ENCODE assay signal across 8 mouse cellular contexts in the genomic region with DNA sequence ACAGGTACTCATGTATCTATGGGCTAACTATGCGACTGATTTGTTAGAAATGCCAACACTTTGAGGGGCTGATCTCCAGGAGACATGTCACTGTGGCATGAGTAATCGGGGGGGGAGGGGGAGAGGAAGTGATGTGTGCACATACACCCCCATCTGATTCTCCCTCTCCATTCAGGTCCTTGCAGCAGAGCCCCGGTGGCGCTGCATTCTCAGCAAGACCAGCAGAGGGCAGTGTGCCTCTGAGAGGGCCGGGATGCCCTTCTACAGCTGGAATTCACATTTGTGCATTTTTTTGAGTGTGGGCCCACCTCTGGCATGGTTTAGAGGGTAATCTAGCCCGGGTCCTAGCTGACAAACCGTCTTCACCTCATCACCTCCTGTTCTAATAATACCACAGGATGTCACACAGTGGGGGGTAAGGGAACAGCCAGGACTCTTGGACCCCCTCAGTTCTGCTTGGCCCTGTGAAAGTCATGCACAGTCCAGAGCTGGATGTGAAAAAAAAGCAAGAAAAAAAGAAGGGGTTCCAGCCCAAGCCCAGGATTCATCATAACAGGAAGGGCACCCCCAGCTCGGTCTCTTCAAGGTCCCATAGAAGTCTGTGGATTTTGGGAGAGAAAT.
DNase-seq lines count a peak whose midpoint lies in the region; ATAC-seq and TF ChIP-seq lines count a peak whose summit lies in the region.

No protein-coding gene starts in this region.

- DNase-seq in NIH3T3 (ENCODE audit: low read depth), result peak; percentile 66
- peak; percentile 3 for DNase-seq in c-Kit-positive CD71-positive TER-119-positive erythroid progenitor cells, embryonic 14.5 days (ENCODE audit: low spot score)
- peak; percentile 79 for DNase-seq in forebrain, postnatal 0 days
- DNase-seq in hindbrain, embryonic 11.5 days (ENCODE audit: low spot score), result peak; percentile 88
- peak; percentile 77 to 80 for DNase-seq in layer of hippocampus, postnatal 14 days (ENCODE audit: low spot score in 2 of 2)
- DNase-seq in lung, postnatal 25 days (ENCODE audit: low spot score), result peak; percentile 48
- peak; percentile 70 for DNase-seq in right cerebral cortex, postnatal 25 days

- H3K9ac ChIP-seq in forebrain, postnatal 0 days, result no peak overlapping the region
- H3K9ac ChIP-seq in hindbrain, embryonic 11.5 days (ENCODE audit: low read depth, low read length), result no peak overlapping the region

- no peaks in the 10 kb centered on the region for H3K27me3 ChIP-seq in forebrain, postnatal 0 days (ENCODE audit: insufficient read depth, low read length)
- H3K27me3 ChIP-seq in hindbrain, embryonic 11.5 days (ENCODE audit: control insufficient read depth, insufficient read depth, low read length), result no peaks in the 10 kb centered on the region

- H3K9me3 ChIP-seq in forebrain, postnatal 0 days (ENCODE audit: low read length), result no peaks in the 10 kb centered on the region
- no peaks in the 10 kb centered on the region for H3K9me3 ChIP-seq in hindbrain, embryonic 11.5 days (ENCODE audit: control insufficient read depth, low read length)

- H3K27ac ChIP-seq in forebrain, postnatal 0 days (ENCODE audit: low read depth, low read length), result no peak overlapping the region
- no peak overlapping the region for H3K27ac ChIP-seq in hindbrain, embryonic 11.5 days (ENCODE audit: low read depth, low read length)

- H3K4me2 ChIP-seq in forebrain, postnatal 0 days (ENCODE audit: low read depth), result no peak overlapping the region
- H3K4me2 ChIP-seq in hindbrain, embryonic 11.5 days (replicated peaks; ENCODE audit: low read depth, low read length), result no peak overlapping the region

- TF ChIP-seq CTCF in forebrain, postnatal 0 days (IDR thresholded peaks at IDR 0.05; ENCODE audit: low read depth), result peak; percentile 93

- no peaks in the 10 kb centered on the region for H3K4me1 ChIP-seq in forebrain, postnatal 0 days (ENCODE audit: insufficient read depth)
- no peaks in the 10 kb centered on the region for H3K4me1 ChIP-seq in hindbrain, embryonic 11.5 days (replicated peaks; ENCODE audit: control insufficient read depth, insufficient read depth, low read length)

- 22% methylated on average over 8 of the region's 8 CpGs for WGBS in forebrain, postnatal 0 days
- WGBS in hindbrain, embryonic 11.5 days, result 20% methylated on average over 8 of the region's 8 CpGs

- H3K4me3 ChIP-seq in forebrain, postnatal 0 days (ENCODE audit: low read depth, low read length), result no peak overlapping the region
- H3K4me3 ChIP-seq in hindbrain, embryonic 11.5 days (ENCODE audit: low read depth, low read length), result no peak overlapping the region

- no peaks in the 10 kb centered on the region for H3K36me3 ChIP-seq in forebrain, postnatal 0 days (ENCODE audit: insufficient read depth)
- H3K36me3 ChIP-seq in hindbrain, embryonic 11.5 days (ENCODE audit: control insufficient read depth, insufficient read depth, low read length), result no peaks in the 10 kb centered on the region

- ATAC-seq in forebrain, postnatal 0 days, result peak; percentile 23; the same call in 1 of the 2 replicates
- peak; percentile 65 for ATAC-seq in hindbrain, embryonic 11.5 days (ENCODE audit: low FRiP score)
- no peak for ATAC-seq in erythroid progenitor cell, adult 5-6 weeks (replicated peaks; ENCODE audit: low FRiP score, poor library complexity, severe bottlenecking)

Comparison
In these comparisons a context has a peak if more than half of its experiments do, and no peak if none do; other contexts are left out.
1. DNase-seq: peak in every context shown above with its lines; median percentile 88 in hindbrain, embryonic 11.5 days; 79 in forebrain, postnatal 0 days; 78 in layer of hippocampus, postnatal 14 days; 70 in right cerebral cortex, postnatal 25 days; 66 in NIH3T3; 48 in lung, postnatal 25 days; 3 in c-Kit-positive CD71-positive TER-119-positive erythroid progenitor cells, embryonic 14.5 days.